Mouse (Mus musculus): Measurements from ENCODE around the gene Olfr926. TPM values are rescaled to one million over a fixed set of nuclear protein-coding genes. Genes with fewer than 3 reads are reported as not detected.
"Not testable (repeated sequence)": the region's sequence is repeated elsewhere in the genome, so short reads cannot be mapped to it uniquely, and the experiment has no call there.

Olfr926 gene
- not detected in 2 replicates for polyA plus RNA-seq (2015; fragmentation: Nextera tagmentation; extraction: Ambion mirVana)

- Histone ChIP-seq H3K27ac (ENCODE audit: low read length) (no peak within 1 kb of the TSS), H3K4me3 (ENCODE audit: low read length) (no peak within 1 kb of the TSS), H3K36me3 (ENCODE audit: control insufficient read depth, insufficient read depth, low read length) (no peaks in the 10 kb centered on the region), H3K27me3 (ENCODE audit: control insufficient read depth, insufficient read depth, low read depth, low read length) (no peaks in the 10 kb centered on the region), H3K9ac (ENCODE audit: low read length) (no peak within 1 kb of the TSS), H3K4me2 (ENCODE audit: low read depth, low read length) (no peak within 1 kb of the TSS), H3K9me3 (ENCODE audit: control insufficient read depth, low read length) (no peaks in the 10 kb centered on the region; the same call in 1 of the 2 replicates), H3K4me1 (replicated peaks; ENCODE audit: control insufficient read depth, insufficient read depth, low read length) (no peaks in the 10 kb centered on the region)
- no peak for ATAC-seq (ENCODE audit: low read depth)
- WGBS = 68% methylated on average over 2 of the region's 2 CpGs
These were observed at the start of gene Olfr926 for GRCm38 (mm10) chr9:38876826-38877225. Olfr926 (plus strand) TSS chr9:38877126.

DNA sequence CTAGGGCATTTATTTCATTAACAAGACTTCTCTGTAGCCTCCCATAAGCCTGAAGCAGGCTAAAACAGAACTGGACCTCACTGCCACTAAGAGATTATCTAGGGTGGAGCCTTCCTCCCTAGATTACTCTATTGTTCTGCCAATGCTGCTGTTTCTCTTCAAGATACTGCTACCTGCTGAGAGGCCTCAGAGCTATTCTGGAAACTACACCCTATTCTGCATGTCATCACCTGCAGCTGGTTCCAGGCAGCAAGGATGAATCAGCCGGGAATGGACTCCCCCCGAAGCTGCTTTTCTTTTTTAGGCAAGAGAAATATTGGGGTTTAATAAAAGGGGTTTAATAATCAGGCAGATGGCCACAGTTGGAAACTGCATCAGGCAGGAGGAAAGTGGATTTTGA, 43.9 kb upstream of the Olfr926 start:
- no peak for ATAC-seq (ENCODE audit: low read depth)
- no peaks in the 10 kb centered on the region for H3K9me3 ChIP-seq (ENCODE audit: control insufficient read depth, low read length)
- H3K27ac ChIP-seq (ENCODE audit: low read length) = no peak overlapping the region
- no peak overlapping the region for H3K4me3 ChIP-seq (ENCODE audit: low read length)
- WGBS = 74% methylated on average over 2 of the region's 2 CpGs
- no peak overlapping the region for H3K4me2 ChIP-seq (ENCODE audit: low read depth, low read length)
- H3K27me3 ChIP-seq (ENCODE audit: control insufficient read depth, insufficient read depth, low read depth, low read length) = no peaks in the 10 kb centered on the region
- no peaks in the 10 kb centered on the region for H3K4me1 ChIP-seq (replicated peaks; ENCODE audit: control insufficient read depth, insufficient read depth, low read length)
- H3K36me3 ChIP-seq (ENCODE audit: control insufficient read depth, insufficient read depth, low read length) = no peaks in the 10 kb centered on the region
- H3K9ac ChIP-seq (ENCODE audit: low read length) = no peak overlapping the region

DNA sequence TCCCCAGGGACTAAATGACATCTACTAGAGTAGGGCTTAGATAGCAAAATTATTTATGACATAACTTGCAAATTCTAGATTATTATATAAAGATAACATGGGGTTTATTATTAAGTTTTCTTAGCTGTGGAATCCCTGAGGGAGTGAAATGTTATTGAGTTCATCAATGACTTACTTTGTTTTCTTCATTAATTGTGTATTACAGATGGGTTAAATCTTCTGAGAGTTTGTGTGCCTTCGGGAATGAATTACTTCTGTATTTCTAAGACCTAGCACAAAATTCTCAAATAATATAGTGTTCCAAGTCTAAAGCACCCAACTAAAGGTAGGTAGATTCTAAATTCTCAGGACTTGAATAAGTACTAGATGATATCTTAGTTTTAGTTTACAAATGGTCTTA, 32.8 kb upstream of the Olfr926 start, which contains the start of gene Olfr924:
Gene Olfr924, plus strand, starts transcription at position 301 of the 400 bp plus-strand sequence.
- Histone ChIP-seq H3K9ac (ENCODE audit: low read length) (no peak within 1 kb of the TSS), H3K27ac (ENCODE audit: low read length) (no peak within 1 kb of the TSS), H3K4me2 (ENCODE audit: low read depth, low read length) (no peak within 1 kb of the TSS), H3K9me3 (ENCODE audit: control insufficient read depth, low read length) (no peaks in the 10 kb centered on the region), H3K4me1 (replicated peaks; ENCODE audit: control insufficient read depth, insufficient read depth, low read length) (no peaks in the 10 kb centered on the region), H3K36me3 (ENCODE audit: control insufficient read depth, insufficient read depth, low read length) (no peaks in the 10 kb centered on the region), H3K4me3 (ENCODE audit: low read length) (no peak within 1 kb of the TSS), H3K27me3 (ENCODE audit: control insufficient read depth, insufficient read depth, low read depth, low read length) (no peaks in the 10 kb centered on the region)
- WGBS = 83% methylated on average over 1 of the region's 1 CpGs
- ATAC-seq (ENCODE audit: low read depth) = no peak

DNA sequence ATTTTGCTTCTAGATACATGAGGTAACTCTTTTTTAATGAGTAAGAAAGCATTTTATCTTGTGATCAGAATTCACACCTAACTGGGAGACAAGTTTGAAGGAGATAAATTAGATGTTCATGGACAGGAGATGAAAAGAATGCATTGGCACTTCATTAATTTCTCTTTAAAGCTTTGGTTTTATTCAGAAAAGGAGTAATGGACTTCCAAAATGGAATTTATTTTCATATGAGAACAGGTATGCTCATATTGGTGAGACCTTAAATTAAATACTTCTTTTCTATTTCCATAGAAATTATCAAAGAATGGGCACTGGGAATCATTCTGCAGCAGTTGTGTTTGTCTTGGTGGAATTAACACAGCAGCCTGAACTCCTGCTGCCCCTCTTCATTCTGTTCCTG, 22.2 kb upstream of the Olfr926 start, which contains the start of gene Olfr26:
Gene Olfr26, plus strand, starts transcription at position 301 of the 400 bp plus-strand sequence.
- Histone ChIP-seq H3K27me3 (ENCODE audit: control insufficient read depth, insufficient read depth, low read depth, low read length) (no peaks in the 10 kb centered on the region), H3K36me3 (ENCODE audit: control insufficient read depth, insufficient read depth, low read length) (no peaks in the 10 kb centered on the region), H3K9ac (ENCODE audit: low read length) (no peak within 1 kb of the TSS), H3K27ac (ENCODE audit: low read length) (no peak within 1 kb of the TSS), H3K9me3 (ENCODE audit: control insufficient read depth, low read length) (no peaks in the 10 kb centered on the region), H3K4me1 (replicated peaks; ENCODE audit: control insufficient read depth, insufficient read depth, low read length) (no peaks in the 10 kb centered on the region), H3K4me2 (ENCODE audit: low read depth, low read length) (no peak within 1 kb of the TSS), H3K4me3 (ENCODE audit: low read length) (no peak within 1 kb of the TSS)
- no peak for ATAC-seq (ENCODE audit: low read depth)

DNA sequence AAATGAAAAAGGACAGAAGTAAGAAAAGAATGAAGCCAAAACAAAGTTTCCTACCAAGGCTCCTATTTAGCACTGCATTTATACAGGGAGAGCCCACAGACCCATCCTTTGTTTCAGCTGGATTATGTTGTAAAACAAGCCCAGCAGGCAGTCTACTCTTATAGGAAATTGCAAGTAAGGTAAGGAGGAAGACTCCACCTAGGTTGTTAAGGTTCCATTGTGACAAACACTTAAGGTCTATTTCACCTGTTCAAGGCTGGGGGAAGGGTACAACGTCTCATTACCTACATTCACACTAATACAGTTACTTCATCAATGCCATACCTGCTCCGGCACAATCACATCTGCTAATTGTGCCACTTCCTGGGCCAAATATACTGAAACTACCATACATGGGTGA, 2.0 kb upstream of the Olfr926 start:
- H3K27me3 ChIP-seq (ENCODE audit: control insufficient read depth, insufficient read depth, low read depth, low read length); H3K36me3 ChIP-seq (ENCODE audit: control insufficient read depth, insufficient read depth, low read length); H3K27ac ChIP-seq (ENCODE audit: low read length); H3K4me1 ChIP-seq (replicated peaks; ENCODE audit: control insufficient read depth, insufficient read depth, low read length); H3K9me3 ChIP-seq (ENCODE audit: control insufficient read depth, low read length); H3K4me2 ChIP-seq (ENCODE audit: low read depth, low read length); ATAC-seq (ENCODE audit: low read depth); H3K4me3 ChIP-seq (ENCODE audit: low read length); H3K9ac ChIP-seq (ENCODE audit: low read length): not testable (repeated sequence)
- WGBS = 52% methylated on average over 2 of the region's 2 CpGs

Other genes starting within 250 kb of the Olfr926 start
- not detected in 2 replicates for gene Olfr916, start 217.3 kb upstream of the Olfr926 start, polyA plus RNA-seq (2015; fragmentation: Nextera tagmentation; extraction: Ambion mirVana)
- not detected in 2 replicates for gene Olfr917, start 211.3 kb upstream of the Olfr926 start, polyA plus RNA-seq (2015; fragmentation: Nextera tagmentation; extraction: Ambion mirVana)
- gene Olfr918, start 202.5 kb upstream of the Olfr926 start, polyA plus RNA-seq (2015; fragmentation: Nextera tagmentation; extraction: Ambion mirVana) = not detected in 2 replicates
- not detected in 2 replicates for gene Olfr919, start 173.5 kb upstream of the Olfr926 start, polyA plus RNA-seq (2015; fragmentation: Nextera tagmentation; extraction: Ambion mirVana)
- 21.1 and 25.4 TPM in 2 replicates for gene Vwa5a, start 158.9 kb upstream of the Olfr926 start, polyA plus RNA-seq (2015; fragmentation: Nextera tagmentation; extraction: Ambion mirVana)
- gene Olfr920, start 124.8 kb upstream of the Olfr926 start, polyA plus RNA-seq (2015; fragmentation: Nextera tagmentation; extraction: Ambion mirVana) = not detected in 2 replicates
- not detected in 2 replicates for gene Olfr921, start 104.1 kb upstream of the Olfr926 start, polyA plus RNA-seq (2015; fragmentation: Nextera tagmentation; extraction: Ambion mirVana)
- not detected in 2 replicates for gene Olfr922, start 62.5 kb upstream of the Olfr926 start, polyA plus RNA-seq (2015; fragmentation: Nextera tagmentation; extraction: Ambion mirVana)
- gene Olfr923, start 50.6 kb upstream of the Olfr926 start, polyA plus RNA-seq (2015; fragmentation: Nextera tagmentation; extraction: Ambion mirVana) = not detected in 2 replicates
- not detected in 2 replicates for gene Olfr924, start 32.7 kb upstream of the Olfr926 start, polyA plus RNA-seq (2015; fragmentation: Nextera tagmentation; extraction: Ambion mirVana)
- gene Olfr26, start 22.1 kb upstream of the Olfr926 start, polyA plus RNA-seq (2015; fragmentation: Nextera tagmentation; extraction: Ambion mirVana) = not detected in 2 replicates
- gene Olfr930, start 52.7 kb downstream of the Olfr926 start, polyA plus RNA-seq (2015; fragmentation: Nextera tagmentation; extraction: Ambion mirVana) = not detected in 2 replicates
- gene Olfr933, start 95.2 kb downstream of the Olfr926 start, polyA plus RNA-seq (2015; fragmentation: Nextera tagmentation; extraction: Ambion mirVana) = not detected in 2 replicates
- gene Olfr934, start 111.2 kb downstream of the Olfr926 start, polyA plus RNA-seq (2015; fragmentation: Nextera tagmentation; extraction: Ambion mirVana) = not detected in 2 replicates
- gene Olfr935, start 122.6 kb downstream of the Olfr926 start, polyA plus RNA-seq (2015; fragmentation: Nextera tagmentation; extraction: Ambion mirVana) = not detected in 2 replicates
- gene Olfr146, start 146.3 kb downstream of the Olfr926 start, polyA plus RNA-seq (2015; fragmentation: Nextera tagmentation; extraction: Ambion mirVana) = not detected in 2 replicates
- not detected in 2 replicates for gene Olfr937, start 187.8 kb downstream of the Olfr926 start, polyA plus RNA-seq (2015; fragmentation: Nextera tagmentation; extraction: Ambion mirVana)
- not detected in 2 replicates for gene Olfr938, start 201.8 kb downstream of the Olfr926 start, polyA plus RNA-seq (2015; fragmentation: Nextera tagmentation; extraction: Ambion mirVana)